Mouse (Mus musculus) liver, postnatal 0 days (tissue): Measurements from ENCODE around the gene Ckap2. TPM values are rescaled to one million over a fixed set of nuclear protein-coding genes. Genes with fewer than 3 reads are reported as not detected.

Experiments
- ATAC-seq: fragments of 200-750 bp; cut with Nextera tagmentation; 2 replicates; pipeline ENCODE4 v1.8.0; 2017; ENCODE audit warnings: mild to moderate bottlenecking, moderate library complexity
- DNase-seq: peaks from one replicate; pipeline ENCODE4 v3.0.0-alpha.2; 2016
- H3K27ac ChIP-seq: fragments of 300-500 bp; sonication (generic); 2 replicates; pipeline ENCODE4 v1.5.1; 2014; ENCODE audit warnings: antibody characterized with exemption, moderate library complexity, mild to moderate bottlenecking, low read depth
- H3K27me3 ChIP-seq: fragments of 300-500 bp; sonication (generic); 2 replicates; pipeline ENCODE4 v1.6.1; 2014; ENCODE audit warnings: low read length, control low read depth, mixed read lengths; ENCODE audit not compliant: insufficient read depth
- H3K36me3 ChIP-seq: fragments of 300-500 bp; sonication (generic); replicated peaks from 2 replicates; pipeline ENCODE4 v1.6.1; 2014; ENCODE audit warnings: mild to moderate bottlenecking, control low read depth, low read length, moderate library complexity, mixed read lengths; ENCODE audit not compliant: insufficient read depth
- H3K4me1 ChIP-seq: fragments of 300-500 bp; sonication (generic); 2 replicates; pipeline ENCODE4 v1.6.1; 2014; ENCODE audit warnings: antibody characterized with exemption, mild to moderate bottlenecking, control low read depth; ENCODE audit not compliant: insufficient read depth
- H3K4me2 ChIP-seq: fragments of 300-500 bp; sonication (generic); 2 replicates; pipeline ENCODE4 v1.6.1; 2014; ENCODE audit warnings: low read depth, mild to moderate bottlenecking, low read length, moderate library complexity, mixed read lengths
- H3K4me3 ChIP-seq: fragments of 300-500 bp; sonication (generic); 2 replicates; pipeline ENCODE4 v1.5.1; 2014; ENCODE audit warnings: low read depth, low read length
- H3K9ac ChIP-seq: fragments of 300-500 bp; sonication (generic); replicated peaks from 2 replicates; pipeline ENCODE4 v1.6.1; 2014; ENCODE audit warnings: mild to moderate bottlenecking, moderate library complexity
- H3K9me3 ChIP-seq: fragments of 300-500 bp; sonication (generic); 2 replicates; pipeline ENCODE4 v1.6.1; 2016; ENCODE audit warnings: mild to moderate bottlenecking, control low read depth, low read length, mixed read lengths
- CTCF ChIP-seq: sonication (generic); IDR thresholded peaks from 2 replicates; pipeline ENCODE4 v1.5.1; 2016; ENCODE audit warnings: antibody characterized with exemption, low read depth
- EP300 ChIP-seq: IDR thresholded peaks from 2 replicates; pipeline ENCODE4 v1.6.1; 2016; ENCODE audit warnings: antibody characterized with exemption, low read depth, mild to moderate bottlenecking
- WGBS: fragments of 180-500 bp; shearing (Covaris S2); extraction: QIAGEN DNeasy Blood & Tissue Kit; methylation state at CpG from one replicate; pipeline ENCODE4 v1.1.7; 2014; ENCODE audit not compliant: insufficient replicate concordance; 5-methylcytosine and 5-hydroxymethylcytosine counted together
- polyA plus RNA-seq: library from polyadenylated mRNA; unstranded; fragments of >200 nt; fragmentation: Nextera tagmentation; extraction: Ambion mirVana; gene quantifications from 2 replicates; pipeline ENCODE4 v1.2.1, GENCODE M21; 2015

Ckap2 gene
- polyA plus RNA-seq, 1 experiment from 2014 or later: 10.0 TPM

DNA sequence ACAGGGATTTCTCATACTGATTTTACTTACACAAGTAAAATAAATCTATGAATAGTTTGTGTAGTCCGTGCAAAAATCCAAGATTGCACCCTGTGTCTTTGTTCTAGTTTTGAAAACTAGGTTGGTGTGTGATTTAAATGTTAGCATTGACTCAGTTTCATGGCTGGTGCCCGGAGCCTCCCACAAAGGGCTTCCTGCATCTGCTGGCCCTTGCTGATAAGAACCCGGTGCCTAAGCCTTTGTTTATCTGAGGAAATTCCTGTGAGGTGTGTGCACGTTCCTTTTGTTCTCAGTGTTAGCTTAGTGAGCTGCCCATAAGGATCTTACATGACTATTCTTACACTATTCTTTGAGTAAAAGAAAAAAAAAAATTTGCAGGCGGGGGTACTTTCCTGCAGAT lies 23.4 kb upstream of the Ckap2 start:
- DNase-seq: no peak
- ATAC-seq: 0 out of 2 replicates have a peak, but pooled peaks have one; percentile 25
- no peaks in the 10 kb centered on the region for H3K9me3 ChIP-seq
- no peak overlapping the region for H3K4me3 ChIP-seq
- no peak overlapping the region for H3K4me2 ChIP-seq
- peaks cover 23% of the 10 kb centered on the region for H3K36me3 ChIP-seq
- no peak overlapping the region for H3K27ac ChIP-seq
- H3K27me3 ChIP-seq: no peaks in the 10 kb centered on the region
- 22% methylated on average over 5 of the region's 5 CpGs for WGBS
- no peaks in the 10 kb centered on the region for H3K4me1 ChIP-seq
- no peak overlapping the region for H3K9ac ChIP-seq
- peak; percentile 61 for TF ChIP-seq EP300
- no peak for TF ChIP-seq CTCF

DNA sequence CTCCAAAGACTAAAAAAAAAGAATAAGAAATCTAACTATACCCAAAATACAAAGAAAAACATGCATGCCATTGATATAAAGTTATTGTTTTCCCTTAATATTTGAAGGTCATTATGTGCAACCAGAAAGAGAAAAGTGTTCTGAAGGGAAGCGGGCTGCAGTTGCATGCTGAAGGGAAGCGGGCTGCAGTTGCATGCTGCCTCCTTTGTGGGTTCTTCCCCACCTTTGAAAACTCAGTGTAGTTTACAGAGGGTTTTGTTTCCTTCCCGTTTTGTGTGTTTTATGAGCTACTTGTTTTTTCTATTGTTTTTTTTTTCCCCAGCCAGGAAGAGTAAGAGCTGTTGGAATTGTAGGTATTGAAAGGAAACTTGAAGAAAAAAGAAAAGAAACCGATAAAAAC lies 21.9 kb upstream of the Ckap2 start:
- H3K9ac ChIP-seq: no peak overlapping the region
- no peak for TF ChIP-seq CTCF
- no peak for TF ChIP-seq EP300
- H3K27ac ChIP-seq: no peak overlapping the region
- H3K9me3 ChIP-seq: no peaks in the 10 kb centered on the region
- DNase-seq (no peak), ATAC-seq (no peak)
- H3K36me3 ChIP-seq: peaks cover 17% of the 10 kb centered on the region
- H3K4me3 ChIP-seq: no peak overlapping the region
- no peak overlapping the region for H3K4me2 ChIP-seq
- 48% methylated on average over 4 of the region's 4 CpGs for WGBS
- no peaks in the 10 kb centered on the region for H3K27me3 ChIP-seq
- H3K4me1 ChIP-seq: no peaks in the 10 kb centered on the region

DNA sequence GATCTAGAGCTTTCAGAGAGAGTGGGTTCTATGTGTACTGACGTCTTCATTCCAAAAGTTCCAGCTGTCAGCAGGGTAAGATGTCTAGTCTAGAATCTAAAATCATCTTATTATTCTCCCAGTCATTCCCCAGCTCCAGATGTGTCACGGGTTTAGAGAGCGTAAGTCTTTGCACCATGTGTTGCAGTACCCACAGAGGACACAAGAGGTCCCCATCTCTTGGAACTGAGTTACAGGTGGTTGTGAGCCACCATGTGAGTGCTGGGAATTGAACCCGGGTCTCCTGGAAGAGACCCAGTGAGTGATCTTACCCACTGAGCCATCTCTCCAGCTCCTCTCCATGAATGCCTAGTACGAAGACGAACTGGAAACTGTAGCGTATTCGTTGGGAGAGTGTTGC lies 13.9 kb upstream of the Ckap2 start:
- Histone ChIP-seq H3K27me3 (no peaks in the 10 kb centered on the region), H3K9ac (no peak overlapping the region), H3K4me1 (peaks cover 4% of the 10 kb centered on the region), H3K36me3 (peaks cover 23% of the 10 kb centered on the region), H3K4me3 (no peak overlapping the region), H3K27ac (no peak overlapping the region), H3K4me2 (no peak overlapping the region), H3K9me3 (no peaks in the 10 kb centered on the region)
- no peak for DNase-seq
- no peak for TF ChIP-seq EP300
- peak; percentile 28; the same call in 1 of the 2 replicates for TF ChIP-seq CTCF
- 97% methylated on average over 8 of the region's 8 CpGs for WGBS
- ATAC-seq: no peak

DNA sequence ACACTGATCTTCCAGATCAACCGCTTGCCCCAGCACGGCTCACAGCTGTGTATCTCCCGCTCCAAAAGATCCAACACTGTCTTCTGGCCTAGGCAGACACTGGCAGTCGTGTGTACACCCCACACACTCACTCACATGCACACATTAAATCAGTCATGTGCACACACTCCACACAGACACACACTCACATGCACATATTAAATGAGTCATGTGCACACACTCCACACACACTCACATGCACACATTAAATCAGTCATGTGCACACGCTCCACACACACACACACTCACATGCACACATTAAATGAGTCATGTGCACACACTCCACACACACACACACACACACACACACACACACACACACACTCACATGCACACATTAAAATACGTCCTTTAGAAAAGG lies 12.3 kb upstream of the Ckap2 start:
- no peak for TF ChIP-seq CTCF
- TF ChIP-seq EP300: no peak
- H3K36me3 ChIP-seq: peaks cover 23% of the 10 kb centered on the region
- ATAC-seq: no peak
- H3K4me2 ChIP-seq: no peak overlapping the region
- DNase-seq: no peak
- 87% methylated on average over 6 of the region's 6 CpGs for WGBS
- no peak overlapping the region for H3K4me3 ChIP-seq
- no peaks in the 10 kb centered on the region for H3K27me3 ChIP-seq
- peaks cover 14% of the 10 kb centered on the region for H3K4me1 ChIP-seq
- H3K9me3 ChIP-seq: no peaks in the 10 kb centered on the region
- H3K9ac ChIP-seq: no peak overlapping the region
- H3K27ac ChIP-seq: no peak overlapping the region

DNA sequence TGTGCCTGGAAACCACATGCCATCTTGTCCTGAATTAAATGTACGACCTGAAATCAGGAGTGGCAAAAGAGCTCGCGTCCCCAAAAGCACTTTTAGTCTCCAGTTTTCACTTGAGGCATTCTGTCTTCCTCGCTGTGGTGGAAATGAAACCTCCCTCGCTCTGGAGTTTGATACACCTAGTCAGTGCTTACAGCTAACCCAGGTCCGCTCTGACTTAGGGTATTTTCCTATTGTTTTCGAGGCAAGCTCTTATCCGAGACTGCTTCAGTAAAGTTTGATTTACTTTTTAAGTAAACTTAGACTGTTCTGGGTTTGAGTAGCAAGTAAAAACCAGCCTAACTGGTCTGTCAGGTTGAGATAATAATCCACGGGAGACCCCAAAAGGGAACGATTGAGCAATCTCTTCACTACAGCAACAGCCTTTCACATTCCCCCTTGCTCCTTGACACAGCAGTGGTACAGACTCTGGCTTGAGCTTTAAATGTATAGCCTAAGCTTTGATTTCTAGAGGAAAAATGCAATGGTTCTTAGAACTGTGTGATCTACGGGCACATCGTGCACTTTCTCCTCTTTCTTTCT lies 7.9 kb upstream of the Ckap2 start:
- DNase-seq: peak; percentile 31
- peak overlapping the region; percentile 89 for H3K9ac ChIP-seq
- H3K9me3 ChIP-seq: no peaks in the 10 kb centered on the region
- no peaks in the 10 kb centered on the region for H3K27me3 ChIP-seq
- H3K4me1 ChIP-seq: peaks cover 14% of the 10 kb centered on the region
- no peaks in the 10 kb centered on the region for H3K36me3 ChIP-seq
- H3K27ac ChIP-seq: peak overlapping the region; percentile 97
- TF ChIP-seq EP300: no peak
- no peak for TF ChIP-seq CTCF
- no peak; the same call in 1 of the 2 replicates for ATAC-seq
- H3K4me2 ChIP-seq: peak overlapping the region; percentile 87
- H3K4me3 ChIP-seq: peak overlapping the region; percentile 81
- 9% methylated on average over 12 of the region's 12 CpGs for WGBS

DNA sequence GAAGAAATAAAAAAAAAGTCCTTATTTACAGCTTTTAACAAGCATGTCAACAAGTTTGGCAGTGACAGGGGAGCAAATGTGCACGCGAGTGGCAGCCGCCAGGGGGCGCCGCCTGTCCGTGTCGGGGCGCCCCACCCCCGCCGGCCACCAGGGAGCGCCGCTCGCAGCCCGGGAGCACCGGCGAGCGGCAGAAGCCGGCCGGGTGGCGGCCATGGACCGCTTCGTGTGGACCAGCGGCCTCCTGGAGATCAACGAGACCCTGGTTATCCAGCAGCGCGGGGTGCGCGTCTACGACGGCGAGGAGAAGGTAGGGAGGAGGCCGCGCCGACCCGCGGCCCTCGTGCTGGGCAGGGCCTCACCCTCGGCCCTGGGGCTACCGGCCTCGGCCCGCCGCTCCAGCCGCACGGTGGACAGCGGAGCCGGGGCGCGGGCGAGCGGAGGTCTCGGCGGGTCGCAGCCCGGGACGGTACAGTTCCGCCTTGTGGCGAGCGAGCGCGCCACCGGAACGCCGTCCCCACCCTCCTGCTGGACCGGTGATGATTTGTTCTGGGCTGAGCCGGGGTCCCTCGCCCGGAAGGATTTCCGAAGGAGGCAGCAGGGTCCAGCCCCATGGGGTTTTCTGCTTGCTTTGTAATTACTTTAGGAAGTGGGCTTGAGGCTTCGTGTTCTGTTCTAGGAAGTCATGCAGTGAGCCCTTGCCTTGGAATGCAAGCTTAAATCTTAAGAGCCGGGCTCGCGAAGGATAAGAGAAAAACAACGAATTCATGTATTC lies 7.2 kb upstream of the Ckap2 start, which contains the start of gene Vps36:
Gene Vps36 (plus strand): TSS at position 150 of the 772 bp plus-strand sequence.
- Histone ChIP-seq H3K27me3 (no peaks in the 10 kb centered on the region), H3K4me1 (peaks cover 14% of the 10 kb centered on the region), H3K36me3 (no peaks in the 10 kb centered on the region), H3K9ac (peak within 1 kb of the TSS; percentile 89), H3K4me3 (peak within 1 kb of the TSS; percentile 81), H3K27ac (peak within 1 kb of the TSS; percentile 97), H3K9me3 (no peaks in the 10 kb centered on the region), H3K4me2 (peak within 1 kb of the TSS; percentile 87)
- TF ChIP-seq CTCF (peak; percentile 94), EP300 (no peak)
- DNase-seq (peak; percentile 93), ATAC-seq (peak; percentile 97)
- WGBS: 1% methylated on average over 64 of the region's 73 CpGs
